Mouse (Mus musculus) embryonic facial prominence, embryonic 11.5 days (tissue): Measurements from ENCODE around the gene Ccdc81. TPM values are rescaled to one million over a fixed set of nuclear protein-coding genes. Genes with fewer than 3 reads are reported as not detected.

Source experiments
- ATAC-seq: fragments of 200-750 bp; cut with Nextera tagmentation; replicated peaks from 2 replicates; pipeline ENCODE4 v1.8.0; 2017; ENCODE audit warnings: low read depth; ENCODE audit not compliant: insufficient number of reproducible peaks, low FRiP score, low TSS enrichment
- DNase-seq: peaks from one replicate; pipeline ENCODE4 v3.0.0-alpha.2; 2015; ENCODE audit warnings: low spot score
- H3K27ac ChIP-seq: fragments of 300-500 bp; sonication (generic); replicated peaks from 2 replicates; pipeline ENCODE4 v1.5.1; 2014; ENCODE audit warnings: mild to moderate bottlenecking, low read depth, low read length, control low read depth
- H3K27me3 ChIP-seq: fragments of 300-500 bp; sonication (generic); 2 replicates; pipeline ENCODE4 v1.6.1; 2014; ENCODE audit warnings: mild to moderate bottlenecking, low read length, moderate library complexity, mixed read lengths; ENCODE audit not compliant: control insufficient read depth, insufficient read depth
- H3K36me3 ChIP-seq: fragments of 300-500 bp; sonication (generic); replicated peaks from 2 replicates; pipeline ENCODE4 v1.6.1; 2014; ENCODE audit warnings: low read depth, mild to moderate bottlenecking, low read length, moderate library complexity, mixed read lengths; ENCODE audit not compliant: control insufficient read depth, insufficient read depth
- H3K4me1 ChIP-seq: fragments of 300-500 bp; sonication (generic); 2 replicates; pipeline ENCODE4 v1.6.1; 2014; ENCODE audit warnings: low read length, mixed read lengths; ENCODE audit not compliant: control insufficient read depth, insufficient read depth
- H3K4me2 ChIP-seq: fragments of 300-500 bp; sonication (generic); 2 replicates; pipeline ENCODE4 v1.6.1; 2014; ENCODE audit warnings: low read depth, mild to moderate bottlenecking, control low read depth, low read length, moderate library complexity
- H3K4me3 ChIP-seq: fragments of 300-500 bp; sonication (generic); 2 replicates; pipeline ENCODE4 v1.5.1; 2014; ENCODE audit warnings: low read depth, low read length, control low read depth
- H3K9ac ChIP-seq: fragments of 300-500 bp; sonication (generic); replicated peaks from 2 replicates; pipeline ENCODE4 v1.6.1; 2014; ENCODE audit warnings: mild to moderate bottlenecking, control low read depth, low read length
- H3K9me3 ChIP-seq: fragments of 300-500 bp; sonication (generic); replicated peaks from 2 replicates; pipeline ENCODE4 v1.6.1; 2016; ENCODE audit warnings: mild to moderate bottlenecking, low read length, inconsistent platforms, mixed read lengths; ENCODE audit not compliant: control insufficient read depth
- WGBS: fragments of 180-500 bp; shearing (Covaris S2); extraction: QIAGEN DNeasy Blood & Tissue Kit; methylation state at CpG from one replicate; pipeline ENCODE4 v1.1.7; 2014; 5-methylcytosine and 5-hydroxymethylcytosine counted together
- polyA plus RNA-seq: library from polyadenylated mRNA; unstranded; fragments of >200 nt; fragmentation: Nextera tagmentation; extraction: Ambion mirVana; gene quantifications from 2 replicates; pipeline ENCODE4 v1.2.1, GENCODE M21; 2014

Ccdc81 gene
- polyA plus RNA-seq, 1 experiment from 2014 or later, result 0.55 TPM

GRCm38 (mm10) chr7:89839721-89840120 lies 63.7 kb downstream of the Ccdc81 start:
- no peaks in the 10 kb centered on the region for H3K27me3 ChIP-seq
- 69% methylated on average over 8 of the region's 8 CpGs for WGBS
- H3K9me3 ChIP-seq, result no peaks in the 10 kb centered on the region
- no peak overlapping the region for H3K9ac ChIP-seq
- no peaks in the 10 kb centered on the region for H3K4me1 ChIP-seq
- DNase-seq, result no peak
- no peaks in the 10 kb centered on the region for H3K36me3 ChIP-seq
- H3K27ac ChIP-seq, result no peak overlapping the region
- no peak for ATAC-seq
- H3K4me2 ChIP-seq, result no peak overlapping the region
- H3K4me3 ChIP-seq, result no peak overlapping the region

GRCm38 (mm10) chr7:89837841-89838240 lies 65.6 kb downstream of the Ccdc81 start:
- Histone ChIP-seq H3K4me3 (no peak overlapping the region), H3K4me1 (no peaks in the 10 kb centered on the region), H3K36me3 (no peaks in the 10 kb centered on the region), H3K4me2 (no peak overlapping the region), H3K27me3 (no peaks in the 10 kb centered on the region), H3K9ac (no peak overlapping the region), H3K27ac (no peak overlapping the region), H3K9me3 (no peaks in the 10 kb centered on the region)
- ATAC-seq, result no peak
- DNase-seq, result no peak
- WGBS, result 41% methylated on average over 4 of the region's 4 CpGs

- Histone ChIP-seq H3K9ac (no peak overlapping the region), H3K4me2 (no peak overlapping the region), H3K4me1 (no peaks in the 10 kb centered on the region), H3K27me3 (no peaks in the 10 kb centered on the region), H3K9me3 (no peaks in the 10 kb centered on the region), H3K27ac (no peak overlapping the region), H3K36me3 (no peaks in the 10 kb centered on the region), H3K4me3 (no peak overlapping the region)
- WGBS, result 97% methylated on average over 7 of the region's 7 CpGs
- ATAC-seq (no peak), DNase-seq (no peak)
Measured at GRCm38 (mm10) chr7:89836676-89837075, 66.8 kb downstream of the Ccdc81 start.

GRCm38 (mm10) chr7:89835566-89835965 lies 67.9 kb downstream of the Ccdc81 start:
- H3K4me2 ChIP-seq, result no peak overlapping the region
- 72% methylated on average over 8 of the region's 8 CpGs for WGBS
- no peak overlapping the region for H3K9ac ChIP-seq
- no peaks in the 10 kb centered on the region for H3K36me3 ChIP-seq
- H3K27ac ChIP-seq, result no peak overlapping the region
- H3K9me3 ChIP-seq, result no peaks in the 10 kb centered on the region
- no peak for DNase-seq
- ATAC-seq, result no peak
- no peaks in the 10 kb centered on the region for H3K4me1 ChIP-seq
- no peak overlapping the region for H3K4me3 ChIP-seq
- H3K27me3 ChIP-seq, result no peaks in the 10 kb centered on the region

- ATAC-seq, result no peak
- no peaks in the 10 kb centered on the region for H3K36me3 ChIP-seq
- H3K9me3 ChIP-seq, result no peaks in the 10 kb centered on the region
- no peak for DNase-seq
- no peaks in the 10 kb centered on the region for H3K27me3 ChIP-seq
- H3K9ac ChIP-seq, result no peak overlapping the region
- H3K4me1 ChIP-seq, result no peaks in the 10 kb centered on the region
- H3K4me2 ChIP-seq, result no peak overlapping the region
- H3K4me3 ChIP-seq, result no peak overlapping the region
- 92% methylated on average over 8 of the region's 8 CpGs for WGBS
- no peak overlapping the region for H3K27ac ChIP-seq
Measured at GRCm38 (mm10) chr7:89833521-89833920, 69.9 kb downstream of the Ccdc81 start.

GRCm38 (mm10) chr7:89829201-89829600 lies 74.2 kb downstream of the Ccdc81 start:
- peak; percentile 60 for DNase-seq
- H3K4me3 ChIP-seq, result no peak overlapping the region
- no peak overlapping the region for H3K4me2 ChIP-seq
- H3K9ac ChIP-seq, result no peak overlapping the region
- H3K27me3 ChIP-seq, result no peaks in the 10 kb centered on the region
- no peaks in the 10 kb centered on the region for H3K36me3 ChIP-seq
- no peaks in the 10 kb centered on the region for H3K9me3 ChIP-seq
- 57% methylated on average over 7 of the region's 7 CpGs for WGBS
- H3K4me1 ChIP-seq, result no peaks in the 10 kb centered on the region
- H3K27ac ChIP-seq, result no peak overlapping the region
- ATAC-seq, result peak; percentile 59; the same call in 1 of the 2 replicates

GRCm38 (mm10) chr7:89828436-89829065 lies 74.9 kb downstream of the Ccdc81 start:
- 67% methylated on average over 4 of the region's 4 CpGs for WGBS
- H3K9me3 ChIP-seq, result no peaks in the 10 kb centered on the region
- H3K4me1 ChIP-seq, result no peaks in the 10 kb centered on the region
- H3K36me3 ChIP-seq, result no peaks in the 10 kb centered on the region
- no peak overlapping the region for H3K4me3 ChIP-seq
- no peak overlapping the region for H3K27ac ChIP-seq
- no peak for DNase-seq
- H3K4me2 ChIP-seq, result no peak overlapping the region
- H3K9ac ChIP-seq, result no peak overlapping the region
- H3K27me3 ChIP-seq, result no peaks in the 10 kb centered on the region
- ATAC-seq, result no peak
